Mouse (Mus musculus) liver, adult (tissue): Measurements from ENCODE around the gene Ubl5.
A peak's percentile ranks its signal among the peaks of the same experiment; 100 is the strongest.

Experiments used
- GATA4 ChIP-seq: IDR thresholded peaks from 2 replicates; pipeline ENCODE4 v1.6.1; 2014; ENCODE audit warnings: mild to moderate bottlenecking, low read length; ENCODE audit not compliant: insufficient replicate concordance

The Ubl5 gene

GRCm38 (mm10) chr9:20645121-20645520 is 2.4 kb downstream of the Ubl5 start:
- TF ChIP-seq GATA4: no peak

DNA sequence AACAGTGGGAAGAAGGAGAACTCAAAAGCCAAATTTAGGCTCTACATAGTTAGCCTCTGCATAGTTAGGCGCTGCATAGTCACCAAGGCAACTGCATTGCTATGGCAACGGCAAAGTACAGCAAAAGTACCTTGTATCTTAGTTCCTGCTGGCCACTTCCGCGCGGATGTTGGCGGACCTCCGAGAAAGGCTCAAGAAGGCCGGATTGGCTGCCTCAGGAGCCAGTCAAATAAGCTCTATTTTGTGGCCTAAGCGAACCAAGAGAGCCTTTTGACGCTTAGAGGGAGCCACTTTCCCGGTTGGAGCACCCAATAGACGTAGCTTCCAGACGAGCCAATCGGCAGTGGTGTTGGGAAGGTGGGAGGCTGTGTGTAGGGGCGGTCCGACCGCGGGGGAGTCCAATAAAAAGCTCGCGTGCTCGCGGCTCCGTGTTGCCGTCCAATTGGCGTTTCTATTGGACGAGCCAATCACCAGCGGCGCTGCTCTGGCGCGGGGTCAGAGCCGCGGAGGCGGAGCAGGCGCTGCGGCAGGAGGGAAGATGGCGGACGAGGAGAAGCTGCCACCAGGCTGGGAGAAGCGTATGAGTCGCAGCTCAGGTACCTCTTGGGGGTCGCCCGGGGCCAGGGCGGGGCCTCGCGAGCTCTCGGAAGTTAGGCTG is 9.1 kb downstream of the Ubl5 start, which contains the start of gene Pin1:
Gene Pin1 (plus strand): TSS at position 494 of the 658 bp plus-strand sequence.
- peak; percentile 55; the same call in 1 of the 2 replicates for TF ChIP-seq GATA4

DNA sequence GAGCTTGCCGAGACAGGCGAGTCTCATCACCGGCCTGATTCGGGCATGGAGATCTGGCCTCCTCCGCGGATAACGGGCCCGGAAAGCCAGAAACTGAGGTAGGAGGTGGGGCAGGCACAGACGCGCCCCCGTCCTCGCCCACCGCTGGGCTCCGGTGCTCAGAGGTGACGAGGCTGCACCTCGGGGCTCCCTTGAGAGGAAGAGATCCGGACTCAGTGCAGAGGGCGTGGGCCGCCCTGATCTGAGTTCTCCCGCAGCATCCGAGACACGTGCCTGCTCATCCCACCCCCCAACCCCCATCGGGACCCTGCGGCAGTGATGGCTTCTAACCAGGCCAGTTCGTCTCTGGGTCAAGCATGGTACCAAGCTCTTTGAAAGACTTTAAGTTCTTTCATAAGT is 9.6 kb downstream of the Ubl5 start:
- TF ChIP-seq GATA4: no peak

- no peak for TF ChIP-seq GATA4
These were observed 11.2 kb downstream of the Ubl5 start for GRCm38 (mm10) chr9:20653859-20654258.

DNA sequence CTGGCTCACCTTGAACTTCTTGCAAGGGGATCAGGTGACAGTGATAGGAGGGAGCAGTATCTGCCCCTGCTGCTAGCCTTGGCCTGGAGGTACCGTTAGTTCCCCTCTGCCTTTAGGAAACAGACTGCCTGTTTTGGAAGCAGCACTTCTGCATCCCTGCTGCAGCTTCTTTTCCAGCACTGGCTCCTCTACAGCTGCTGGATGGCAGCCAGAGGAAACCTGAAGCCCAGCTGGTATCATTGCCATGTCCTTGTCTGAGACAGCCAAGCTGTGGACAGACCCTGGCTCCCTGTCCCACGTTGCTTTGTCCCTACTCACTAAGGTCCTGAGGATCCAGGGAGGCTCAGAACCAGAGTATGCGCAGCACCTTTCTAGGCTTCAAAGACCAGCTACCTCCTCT is 14.9 kb downstream of the Ubl5 start:
- no peak for TF ChIP-seq GATA4

GRCm38 (mm10) chr9:20662325-20662724 is 19.6 kb downstream of the Ubl5 start:
- TF ChIP-seq GATA4: no peak

GRCm38 (mm10) chr9:20662874-20663273 is 20.2 kb downstream of the Ubl5 start:
- TF ChIP-seq GATA4: no peak

DNA sequence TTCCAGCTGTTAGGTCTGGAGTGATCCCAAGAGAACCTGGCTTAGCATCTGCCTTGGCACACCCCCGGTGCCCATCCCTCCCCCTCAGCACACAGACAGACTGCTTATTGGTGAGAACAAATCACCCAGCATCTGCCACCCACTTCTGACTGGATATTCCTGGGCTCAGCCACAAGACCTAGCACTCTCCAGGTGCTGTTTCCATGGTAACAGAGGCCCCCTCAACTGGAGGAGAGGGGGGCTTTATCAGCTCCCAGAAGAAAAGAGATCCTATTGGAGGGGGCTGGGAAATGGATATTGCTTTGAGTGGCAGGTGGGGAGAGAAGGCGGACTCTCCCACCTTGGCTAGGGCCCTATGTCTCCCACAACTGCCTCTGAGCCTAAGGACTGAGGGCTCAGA is 21.3 kb downstream of the Ubl5 start:
- TF ChIP-seq GATA4: no peak

- TF ChIP-seq GATA4: no peak
These were observed 21.7 kb downstream of the Ubl5 start for GRCm38 (mm10) chr9:20664366-20664765.

GRCm38 (mm10) chr9:20664982-20665637 is 22.4 kb downstream of the Ubl5 start:
- TF ChIP-seq GATA4: no peak

DNA sequence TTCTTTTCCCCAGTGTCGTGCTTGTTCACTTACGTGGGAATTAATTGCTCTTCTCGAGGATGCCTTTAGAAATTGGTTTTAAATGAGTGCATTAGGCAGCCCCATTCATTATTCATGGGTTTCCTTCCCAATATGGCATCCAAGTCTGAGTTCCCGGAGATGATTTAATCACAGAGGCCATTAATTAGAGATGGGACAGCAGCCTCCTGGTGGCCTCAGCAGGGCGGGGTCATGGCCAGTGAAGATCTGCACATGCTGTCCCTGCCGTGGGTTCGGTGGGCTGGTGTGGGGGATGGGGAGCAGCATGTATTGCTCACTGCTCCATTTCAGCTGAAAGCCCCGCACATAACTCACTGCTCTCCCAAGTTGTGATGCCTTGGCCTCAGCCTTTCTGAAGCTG is 23.2 kb downstream of the Ubl5 start:
- TF ChIP-seq GATA4: no peak

DNA sequence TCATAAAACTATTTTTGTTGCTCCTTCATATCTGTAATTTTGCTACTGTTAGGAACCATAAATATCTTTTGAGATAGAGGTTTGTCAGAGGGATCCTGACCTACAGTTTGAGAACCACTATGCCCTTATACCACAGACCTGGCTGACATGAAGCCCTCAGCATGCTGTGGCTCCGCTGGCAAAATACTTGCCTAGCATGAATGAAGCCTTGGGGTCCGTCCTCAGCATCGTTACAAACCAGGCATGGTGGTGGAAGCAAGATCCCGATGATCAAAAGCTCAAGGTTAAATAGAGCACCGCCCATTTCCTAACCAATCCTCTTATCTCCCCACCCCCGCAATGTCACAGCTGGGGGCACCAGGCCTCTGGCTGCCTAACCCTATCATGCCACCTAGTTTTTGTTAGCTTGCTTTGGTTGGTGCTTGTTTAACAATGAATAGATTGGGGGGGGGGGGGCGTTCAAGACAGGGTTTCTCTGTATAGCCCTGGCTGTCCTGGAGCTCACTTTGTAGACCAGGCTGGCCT is 23.9 kb downstream of the Ubl5 start:
- no peak for TF ChIP-seq GATA4

GRCm38 (mm10) chr9:20668065-20668464 is 25.4 kb downstream of the Ubl5 start:
- TF ChIP-seq GATA4: no peak

- TF ChIP-seq GATA4: no peak
These were observed 29.4 kb downstream of the Ubl5 start for GRCm38 (mm10) chr9:20672047-20672446.

DNA sequence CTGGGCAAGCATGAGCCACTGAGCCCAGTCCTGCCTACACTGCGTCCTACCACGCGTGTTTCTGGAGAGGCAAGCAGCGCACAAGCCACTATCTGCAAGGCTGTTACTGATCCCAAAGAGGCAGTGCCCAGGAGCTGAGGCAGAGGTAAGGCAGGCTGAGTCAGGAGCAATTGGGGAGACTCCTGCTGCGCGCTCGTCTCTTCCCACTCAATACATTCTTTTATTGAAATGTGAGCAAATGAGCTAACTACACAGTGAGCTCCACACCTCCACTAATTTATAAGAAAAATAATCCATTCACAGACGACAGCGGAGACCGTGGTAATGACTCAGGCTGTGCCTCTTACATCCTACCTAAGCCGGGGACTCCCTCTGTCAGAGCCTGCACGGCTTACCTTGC is 35.2 kb downstream of the Ubl5 start:
- TF ChIP-seq GATA4: no peak

- no peak for TF ChIP-seq GATA4
These were observed 37.8 kb downstream of the Ubl5 start for GRCm38 (mm10) chr9:20680378-20680958.

DNA sequence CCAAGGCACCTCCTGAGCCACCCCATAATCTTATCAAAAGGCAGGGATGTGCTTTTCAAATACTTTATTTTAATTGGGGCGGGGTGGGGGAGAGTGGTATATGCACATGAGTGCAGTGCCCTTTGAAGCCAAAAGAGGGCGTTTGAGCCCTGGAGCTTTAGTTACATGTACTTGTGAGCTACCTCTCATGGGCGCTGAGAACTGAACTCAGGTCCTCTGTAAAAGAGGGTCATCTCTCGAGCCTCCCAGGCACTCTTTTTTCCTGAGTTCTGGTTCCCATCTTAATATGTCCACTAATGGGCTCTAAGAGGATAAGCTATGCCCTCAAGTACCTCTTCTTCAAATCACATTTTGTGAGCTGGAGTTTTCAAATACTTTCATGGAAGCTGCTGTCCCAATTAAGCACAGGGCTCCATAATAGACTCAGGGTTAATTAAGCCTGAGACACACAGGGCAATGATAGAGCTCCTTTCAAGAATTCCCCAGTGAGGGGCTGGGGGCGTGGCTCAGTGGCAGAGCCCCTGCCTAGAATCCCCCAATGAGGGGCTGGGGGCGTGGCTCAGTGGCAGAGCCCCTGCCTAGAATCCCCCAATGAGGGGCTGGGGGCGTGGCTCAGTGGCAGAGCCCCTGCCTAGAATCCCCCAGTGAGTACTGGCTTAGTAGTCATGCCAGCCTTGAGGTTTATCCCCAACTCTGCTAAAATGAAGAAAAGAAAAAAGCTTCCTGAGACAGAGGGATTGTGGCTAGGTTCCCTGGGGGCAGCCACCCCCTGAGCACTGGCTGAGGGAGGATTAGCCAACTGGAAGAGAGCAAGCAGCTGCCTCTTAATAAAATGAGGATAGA is 39.1 kb downstream of the Ubl5 start:
- no peak for TF ChIP-seq GATA4
